Mouse (Mus musculus): Measurements from ENCODE around the gene Dnajc22. TPM values are rescaled to one million over a fixed set of nuclear protein-coding genes. Genes with fewer than 3 reads are reported as not detected.

Gene Dnajc22
- polyA plus RNA-seq, 1 experiment from 2014 or later, result 0.84 TPM

- Histone ChIP-seq H3K4me3 (peak overlapping the region; percentile 82), H3K36me3 (ENCODE audit: poor library complexity, severe bottlenecking) (no peaks in the 10 kb centered on the region), H3K4me2 (peak overlapping the region; percentile 76), H3K9me3 (replicated peaks) (no peaks in the 10 kb centered on the region), H3K27me3 (no peaks in the 10 kb centered on the region), H3K4me1 (peaks cover 39% of the 10 kb centered on the region), H3K27ac (peak overlapping the region; percentile 96), H3K9ac (peak overlapping the region; percentile 89)
- ATAC-seq, result peak; percentile 93
- under 1% methylated on average over 76 of the region's 115 CpGs for WGBS
Observed at GRCm38 (mm10) chr15:99126081-99126815, 33.3 kb downstream of the Dnajc22 start.

GRCm38 (mm10) chr15:99126816-99127365 is 33.9 kb downstream of the Dnajc22 start:
- H3K9ac ChIP-seq, result peak overlapping the region; percentile 89
- ATAC-seq, result peak; percentile 46
- peak overlapping the region; percentile 82 for H3K4me3 ChIP-seq
- H3K27ac ChIP-seq, result peak overlapping the region; percentile 96
- under 1% methylated on average over 35 of the region's 35 CpGs for WGBS
- peaks cover 4% of the 10 kb centered on the region; the same call in 1 of the 2 replicates for H3K36me3 ChIP-seq (ENCODE audit: poor library complexity, severe bottlenecking)
- peak overlapping the region; percentile 76 for H3K4me2 ChIP-seq
- peaks cover 39% of the 10 kb centered on the region for H3K4me1 ChIP-seq
- H3K27me3 ChIP-seq, result no peaks in the 10 kb centered on the region
- H3K9me3 ChIP-seq (replicated peaks), result no peaks in the 10 kb centered on the region

GRCm38 (mm10) chr15:99127851-99128522 is 35.0 kb downstream of the Dnajc22 start:
- Histone ChIP-seq H3K27me3 (no peaks in the 10 kb centered on the region), H3K36me3 (ENCODE audit: poor library complexity, severe bottlenecking) (peaks cover 5% of the 10 kb centered on the region; the same call in 1 of the 2 replicates), H3K4me1 (peaks cover 39% of the 10 kb centered on the region), H3K4me2 (peak overlapping the region; percentile 76), H3K27ac (no peak overlapping the region), H3K4me3 (peak overlapping the region; percentile 82), H3K9ac (peak overlapping the region; percentile 89), H3K9me3 (replicated peaks) (no peaks in the 10 kb centered on the region)
- no peak for ATAC-seq
- WGBS, result 62% methylated on average over 6 of the region's 6 CpGs

- 0 out of 2 replicates have a peak overlapping the region, but pooled peaks have one; percentile 14 for H3K9ac ChIP-seq
- WGBS, result 33% methylated on average over 11 of the region's 11 CpGs
Observed at GRCm38 (mm10) chr15:99129441-99129840, 36.5 kb downstream of the Dnajc22 start.

GRCm38 (mm10) chr15:99129956-99130910 is 37.3 kb downstream of the Dnajc22 start:
- Histone ChIP-seq H3K9ac (0 out of 2 replicates have a peak overlapping the region, but pooled peaks have one; percentile 14), H3K4me2 (peak overlapping the region; percentile 1), H3K36me3 (ENCODE audit: poor library complexity, severe bottlenecking) (peaks cover 5% of the 10 kb centered on the region; the same call in 1 of the 2 replicates), H3K9me3 (replicated peaks) (no peaks in the 10 kb centered on the region), H3K27ac (no peak overlapping the region), H3K27me3 (no peaks in the 10 kb centered on the region), H3K4me3 (no peak overlapping the region), H3K4me1 (peaks cover 39% of the 10 kb centered on the region)
- 59% methylated on average over 22 of the region's 22 CpGs for WGBS
- ATAC-seq, result no peak

More at GRCm38 (mm10) chr15:99129441-99129840, 36.5 kb downstream of the Dnajc22 start:
- no peaks in the 10 kb centered on the region for H3K9me3 ChIP-seq (replicated peaks)
- H3K4me2 ChIP-seq, result peak overlapping the region; percentile 1; the same call in 1 of the 2 replicates
- peaks cover 39% of the 10 kb centered on the region for H3K4me1 ChIP-seq
- H3K27me3 ChIP-seq, result no peaks in the 10 kb centered on the region
- H3K27ac ChIP-seq, result no peak overlapping the region
- no peak overlapping the region for H3K4me3 ChIP-seq
- H3K36me3 ChIP-seq (ENCODE audit: poor library complexity, severe bottlenecking), result peaks cover 5% of the 10 kb centered on the region; the same call in 1 of the 2 replicates
- ATAC-seq, result no peak

- H3K36me3 ChIP-seq (ENCODE audit: poor library complexity, severe bottlenecking), result peaks cover 12% of the 10 kb centered on the region; the same call in 1 of the 2 replicates
- no peak overlapping the region for H3K27ac ChIP-seq
- H3K4me3 ChIP-seq, result no peak overlapping the region
- no peaks in the 10 kb centered on the region for H3K27me3 ChIP-seq
- ATAC-seq, result no peak
- H3K4me1 ChIP-seq, result 0 out of 2 replicates have a peak, but pooled peaks cover 3% of the 10 kb centered on the region
- no peak overlapping the region for H3K4me2 ChIP-seq
- no peak overlapping the region for H3K9ac ChIP-seq
- 92% methylated on average over 5 of the region's 5 CpGs for WGBS
- peaks cover 5% of the 10 kb centered on the region for H3K9me3 ChIP-seq (replicated peaks)
Observed at GRCm38 (mm10) chr15:99138389-99138788, 45.4 kb downstream of the Dnajc22 start.

- H3K9me3 ChIP-seq (replicated peaks), result peaks cover 5% of the 10 kb centered on the region
- no peak for ATAC-seq
- no peak overlapping the region for H3K27ac ChIP-seq
- no peak overlapping the region for H3K4me2 ChIP-seq
- no peak overlapping the region for H3K4me3 ChIP-seq
- H3K36me3 ChIP-seq (ENCODE audit: poor library complexity, severe bottlenecking), result peaks cover 12% of the 10 kb centered on the region; the same call in 1 of the 2 replicates
- no peak overlapping the region; the same call in 1 of the 2 replicates for H3K9ac ChIP-seq
- 0 out of 2 replicates have a peak, but pooled peaks cover 3% of the 10 kb centered on the region for H3K4me1 ChIP-seq
- WGBS, result 68% methylated on average over 6 of the region's 6 CpGs
- no peaks in the 10 kb centered on the region for H3K27me3 ChIP-seq
Observed at GRCm38 (mm10) chr15:99139669-99140068, 46.7 kb downstream of the Dnajc22 start.

GRCm38 (mm10) chr15:99150516-99150915 is 57.5 kb downstream of the Dnajc22 start:
- Histone ChIP-seq H3K9me3 (replicated peaks) (no peaks in the 10 kb centered on the region), H3K4me1 (no peaks in the 10 kb centered on the region), H3K4me3 (no peak overlapping the region), H3K4me2 (no peak overlapping the region), H3K9ac (no peak overlapping the region), H3K27me3 (no peaks in the 10 kb centered on the region), H3K36me3 (ENCODE audit: poor library complexity, severe bottlenecking) (peaks cover 68% of the 10 kb centered on the region), H3K27ac (no peak overlapping the region)
- ATAC-seq, result no peak
- WGBS, result 90% methylated on average over 7 of the region's 7 CpGs

GRCm38 (mm10) chr15:99151324-99151723 is 58.4 kb downstream of the Dnajc22 start:
- no peaks in the 10 kb centered on the region for H3K27me3 ChIP-seq
- no peak overlapping the region for H3K4me3 ChIP-seq
- 85% methylated on average over 8 of the region's 8 CpGs for WGBS
- no peak for ATAC-seq
- H3K9me3 ChIP-seq (replicated peaks), result no peaks in the 10 kb centered on the region
- H3K27ac ChIP-seq, result no peak overlapping the region
- no peak overlapping the region for H3K9ac ChIP-seq
- H3K36me3 ChIP-seq (ENCODE audit: poor library complexity, severe bottlenecking), result peaks cover 60% of the 10 kb centered on the region
- H3K4me2 ChIP-seq, result no peak overlapping the region
- H3K4me1 ChIP-seq, result no peaks in the 10 kb centered on the region

GRCm38 (mm10) chr15:99153466-99153865 is 60.5 kb downstream of the Dnajc22 start:
- H3K9me3 ChIP-seq (replicated peaks), result no peaks in the 10 kb centered on the region
- H3K4me3 ChIP-seq, result no peak overlapping the region
- WGBS, result 94% methylated on average over 8 of the region's 8 CpGs
- no peak overlapping the region for H3K9ac ChIP-seq
- H3K27ac ChIP-seq, result no peak overlapping the region
- peaks cover 47% of the 10 kb centered on the region for H3K36me3 ChIP-seq (ENCODE audit: poor library complexity, severe bottlenecking)
- H3K27me3 ChIP-seq, result no peaks in the 10 kb centered on the region
- ATAC-seq, result no peak
- no peaks in the 10 kb centered on the region for H3K4me1 ChIP-seq
- no peak overlapping the region for H3K4me2 ChIP-seq

Data from forebrain, embryonic 13.5 days (tissue).